Mouse (Mus musculus) limb, embryonic 13.5 days (tissue): ENCODE measurements around the gene Ube2c. TPM values are rescaled to one million over a fixed set of nuclear protein-coding genes. Genes with fewer than 3 reads are reported as not detected.

Source experiments
- polyA plus RNA-seq: library from polyadenylated mRNA; unstranded; fragments of >200 nt; fragmentation: Nextera tagmentation; extraction: Ambion mirVana; gene quantifications from 2 replicates; pipeline ENCODE4 v1.2.1, GENCODE M21; 2015

Ube2c gene
- polyA plus RNA-seq, 1 experiment from 2014 or later: 432 TPM

Other genes starting within 250 kb of the Ube2c start
- gene Wfdc2, start 207.5 kb upstream of the Ube2c start, polyA plus RNA-seq: 30.4 and 36.0 TPM in 2 replicates
- not detected in 2 replicates for gene Spint3, start 196.4 kb upstream of the Ube2c start, polyA plus RNA-seq
- not detected in 2 replicates for gene Wfdc6a, start 184.5 kb upstream of the Ube2c start, polyA plus RNA-seq
- not detected in 2 replicates for gene Eppin, start 176.3 kb upstream of the Ube2c start, polyA plus RNA-seq
- not detected in 2 replicates for gene Wfdc6b, start 156.4 kb upstream of the Ube2c start, polyA plus RNA-seq
- not detected in 2 replicates for gene Wfdc8, start 156.3 kb upstream of the Ube2c start, polyA plus RNA-seq
- not detected in 2 replicates for gene Wfdc16, start 131.1 kb upstream of the Ube2c start, polyA plus RNA-seq
- not detected in 2 replicates for gene Wfdc10, start 113.9 kb upstream of the Ube2c start, polyA plus RNA-seq
- gene Wfdc9, start 113.3 kb upstream of the Ube2c start, polyA plus RNA-seq: not detected in 2 replicates
- gene Wfdc11, start 95.8 kb upstream of the Ube2c start, polyA plus RNA-seq: not detected in 2 replicates
- 0.18 and 0.36 TPM in 2 replicates for gene Wfdc13, start 84.8 kb upstream of the Ube2c start, polyA plus RNA-seq
- gene Spint4, start 71.4 kb upstream of the Ube2c start, polyA plus RNA-seq: not detected in 2 replicates
- not detected in 2 replicates for gene Spint5, start 54.6 kb upstream of the Ube2c start, polyA plus RNA-seq
- gene Wfdc3, start 24.0 kb upstream of the Ube2c start, polyA plus RNA-seq: 0.69 and 0.87 TPM in 2 replicates
- gene Dnttip1, start 23.9 kb upstream of the Ube2c start, polyA plus RNA-seq: 80.6 and 85.1 TPM in 2 replicates
- gene Tnnc2, start 10.1 kb downstream of the Ube2c start, polyA plus RNA-seq: 190 and 195 TPM in 2 replicates
- 26.3 and 27.6 TPM in 2 replicates for gene Snx21, start 15.9 kb downstream of the Ube2c start, polyA plus RNA-seq
- 17.5 and 17.6 TPM in 2 replicates for gene Acot8, start 35.0 kb downstream of the Ube2c start, polyA plus RNA-seq
- gene Zswim3, start 35.2 kb downstream of the Ube2c start, polyA plus RNA-seq: 6.8 and 7.2 TPM in 2 replicates
- 17.8 and 18.2 TPM in 2 replicates for gene Zswim1, start 52.8 kb downstream of the Ube2c start, polyA plus RNA-seq
- not detected in 2 replicates for gene Spata25, start 58.6 kb downstream of the Ube2c start, polyA plus RNA-seq
- 131 and 135 TPM in 2 replicates for gene Ctsa, start 63.0 kb downstream of the Ube2c start, polyA plus RNA-seq
- 6.7 and 7.1 TPM in 2 replicates for gene Neurl2, start 63.6 kb downstream of the Ube2c start, polyA plus RNA-seq
- gene Pltp, start 87.8 kb downstream of the Ube2c start, polyA plus RNA-seq: 36.7 and 44.0 TPM in 2 replicates
- 87.4 and 88.4 TPM in 2 replicates for gene Pcif1, start 109.4 kb downstream of the Ube2c start, polyA plus RNA-seq
- 13.5 and 15.2 TPM in 2 replicates for gene Zfp335, start 141.9 kb downstream of the Ube2c start, polyA plus RNA-seq
- 5.5 and 7.1 TPM in 2 replicates for gene Mmp9, start 170.9 kb downstream of the Ube2c start, polyA plus RNA-seq
- 1.00 and 1.2 TPM in 2 replicates for gene Slc12a5, start 190.9 kb downstream of the Ube2c start, polyA plus RNA-seq